Mouse (Mus musculus) heart, adult 8-10 months (tissue): ENCODE results near the gene Memo1. TPM values are rescaled to one million over a fixed set of nuclear protein-coding genes. Genes with fewer than 3 reads are reported as not detected.
"Not testable (repeated sequence)": the region's sequence is repeated elsewhere in the genome, so short reads cannot be mapped to it uniquely, and the experiment has no call there.

Experiments
- DNase-seq: peaks from one replicate; pipeline ENCODE4 v3.0.0; 2022; ENCODE audit warnings: low spot score
- total RNA-seq, 4 experiments: library from RNA; stranded (reverse); gene quantifications; 2 replicates each; pipeline ENCODE4 v1.2.4; 2022

The Memo1 gene
- total RNA-seq, 4 experiments from 2014 or later = 59.3 to 63.2 (median 61.2) TPM

GRCm38 (mm10) chr17:74264333-74265155, 30.8 kb downstream of the Memo1 start:
- peak; percentile 15 for DNase-seq

- no peak for DNase-seq
Observed at GRCm38 (mm10) chr17:74262415-74262814, 32.9 kb downstream of the Memo1 start.

- peak; percentile 57 for DNase-seq
Observed at GRCm38 (mm10) chr17:74245284-74245683, 50.0 kb downstream of the Memo1 start.

GRCm38 (mm10) chr17:74242788-74243187, 52.5 kb downstream of the Memo1 start:
- no peak for DNase-seq

GRCm38 (mm10) chr17:74240322-74240721, 55.0 kb downstream of the Memo1 start:
- DNase-seq = no peak

- DNase-seq = no peak
Observed at GRCm38 (mm10) chr17:74228131-74228759, 67.1 kb downstream of the Memo1 start.

- DNase-seq = no peak
Observed at GRCm38 (mm10) chr17:74217304-74217703, 78.0 kb downstream of the Memo1 start.

GRCm38 (mm10) chr17:74212831-74213524, 82.3 kb downstream of the Memo1 start:
- DNase-seq = not testable (repeated sequence)

GRCm38 (mm10) chr17:74209143-74209908, 86.0 kb downstream of the Memo1 start:
- DNase-seq = no peak

GRCm38 (mm10) chr17:74195943-74196342, 99.4 kb downstream of the Memo1 start:
- peak; percentile 77 for DNase-seq

GRCm38 (mm10) chr17:74194755-74195154, 100.6 kb downstream of the Memo1 start:
- peak; percentile 25 for DNase-seq

- DNase-seq = peak; percentile 16
Observed at GRCm38 (mm10) chr17:74193463-74193862, 101.9 kb downstream of the Memo1 start.

GRCm38 (mm10) chr17:74191446-74191845, 103.9 kb downstream of the Memo1 start:
- no peak for DNase-seq

GRCm38 (mm10) chr17:74186197-74186596, 109.1 kb downstream of the Memo1 start:
- no peak for DNase-seq

GRCm38 (mm10) chr17:74184739-74185138, 110.6 kb downstream of the Memo1 start:
- DNase-seq = no peak

- no peak for DNase-seq
Observed at GRCm38 (mm10) chr17:74180889-74181288, 114.4 kb downstream of the Memo1 start.

- not testable (repeated sequence) for DNase-seq
Observed at GRCm38 (mm10) chr17:74179640-74180039, 115.7 kb downstream of the Memo1 start.

GRCm38 (mm10) chr17:74173726-74174125, 121.6 kb downstream of the Memo1 start:
- DNase-seq = no peak

GRCm38 (mm10) chr17:74172834-74173233, 122.5 kb downstream of the Memo1 start:
- no peak for DNase-seq

- peak; percentile 16 for DNase-seq
Observed at GRCm38 (mm10) chr17:74159443-74159894, 135.9 kb downstream of the Memo1 start.

- no peak for DNase-seq
Observed at GRCm38 (mm10) chr17:74158161-74158560, 137.2 kb downstream of the Memo1 start.
